Mouse (Mus musculus) spleen, adult 2 months (tissue): ENCODE data around the gene Txnrd2.

Source experiments
- CTCF ChIP-seq: fragments of 200-500 bp; IDR thresholded peaks from 2 replicates; pipeline ENCODE4 v1.5.1; 2011; ENCODE audit warnings: mild to moderate bottlenecking, inconsistent platforms; ENCODE audit not compliant: insufficient read depth, insufficient read length, insufficient replicate concordance; ENCODE audit errors: extremely low read depth
- POLR2A ChIP-seq: fragments of 200-500 bp; IDR thresholded peaks from 2 replicates; pipeline ENCODE4 v1.6.1; 2011; ENCODE audit warnings: low read depth, low read length, inconsistent platforms

DNA sequence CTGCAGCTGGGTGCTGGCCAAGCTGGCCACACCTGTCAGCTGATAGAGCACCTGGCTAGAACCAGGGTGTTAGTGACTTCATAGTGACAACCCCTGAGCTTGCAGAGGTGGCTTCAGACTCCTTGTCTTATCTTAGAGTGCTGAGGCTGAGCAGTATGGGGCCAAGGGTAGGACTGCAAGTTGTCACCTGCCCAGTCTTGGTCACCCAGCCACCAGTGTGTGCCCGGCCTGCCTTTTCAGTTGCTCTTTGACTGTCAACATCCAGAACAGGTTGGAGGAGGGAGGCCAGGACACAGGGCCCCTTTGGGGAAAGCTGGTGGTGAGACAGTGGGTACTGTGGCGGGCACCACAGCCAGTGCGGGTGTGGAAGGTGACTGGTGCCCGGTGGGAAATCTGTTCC lies 22.8 kb downstream of the Txnrd2 start:
- TF ChIP-seq POLR2A (no peak), CTCF (no peak)
